ENCODE assay signal across 24 mouse cellular contexts in the genomic region with DNA sequence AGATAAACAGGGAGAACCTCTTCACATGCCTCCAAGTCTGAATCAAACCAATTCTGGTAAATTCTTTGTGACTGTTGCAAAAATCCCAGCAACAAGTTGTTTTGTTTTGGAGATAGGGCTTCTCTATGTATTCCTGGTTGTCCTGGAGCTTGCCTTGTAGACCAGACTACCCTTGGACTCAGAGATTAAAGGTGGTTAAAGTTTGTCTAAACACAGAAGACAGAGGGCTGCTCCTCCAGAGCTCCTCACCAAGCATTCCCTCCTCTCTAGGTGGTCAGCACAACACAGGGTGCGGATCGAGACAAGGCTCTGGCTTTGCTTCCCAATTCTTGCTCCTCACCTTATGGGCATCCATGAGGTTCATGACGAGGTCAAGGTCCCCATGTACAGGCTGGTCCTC. TPM values are rescaled to one million over a fixed set of nuclear protein-coding genes. Genes with fewer than 3 reads are reported as not detected.
"Had no signal": no experiment of that assay in that cellular context is flagged by ENCODE, and none has a peak within 500 bp of the region (broad histone marks: within the 10 kb centered on the region; RNA-seq: fewer than 3 reads in every experiment).

No protein-coding gene starts in this region.

- H3K9ac ChIP-seq: intestine, embryonic 15.5 days; liver, embryonic 15.5 days; lung, embryonic 15.5 days; midbrain, embryonic 13.5 days had no signal

- H3K4me3 ChIP-seq: intestine, embryonic 15.5 days; liver, embryonic 15.5 days; lung, embryonic 15.5 days; megakaryocyte, embryonic 14.5 days; midbrain, embryonic 10.5 days; midbrain, embryonic 13.5 days had no signal

- H3K9me3 ChIP-seq: intestine, embryonic 15.5 days; liver, embryonic 15.5 days; lung, embryonic 15.5 days; megakaryocyte, embryonic 14.5 days; midbrain, embryonic 10.5 days; midbrain, embryonic 13.5 days had no signal

- H3K4me2 ChIP-seq: intestine, embryonic 15.5 days; liver, embryonic 11.5 days; liver, embryonic 15.5 days; lung, embryonic 15.5 days; midbrain, embryonic 13.5 days had no signal

- H3K27ac ChIP-seq: intestine, embryonic 15.5 days; kidney, postnatal 0 days; liver, embryonic 15.5 days; lung, embryonic 15.5 days; midbrain, embryonic 10.5 days; midbrain, embryonic 13.5 days had no signal

- H3K27me3 ChIP-seq: intestine, embryonic 15.5 days; liver, embryonic 15.5 days; lung, embryonic 15.5 days; megakaryocyte, embryonic 14.5 days; midbrain, embryonic 13.5 days had no signal

- H3K4me1 ChIP-seq: intestine, embryonic 15.5 days; lung, embryonic 15.5 days; megakaryocyte, embryonic 14.5 days; midbrain, embryonic 10.5 days; midbrain, embryonic 13.5 days had no signal

- ATAC-seq: hindbrain, embryonic 16.5 days; intestine, embryonic 15.5 days; midbrain, embryonic 13.5 days; midbrain, embryonic 16.5 days had no signal

- DNase-seq: lung, adult 18-20 months; lung, postnatal 10 days; lung, postnatal 36 days; thymus, adult 18-20 months; thymus, postnatal 36 days had no signal

RNA-seq across cellular contexts. Expression of a gene that starts 33.0 kb away (rescaled TPM):
- total RNA-seq: layer of hippocampus, adult 18-20 months; monocyte, adult 5-6 weeks had no signal

RNA-seq across cellular contexts. Expression of a gene that starts 52.6 kb away (rescaled TPM):
- total RNA-seq: layer of hippocampus, adult 18-20 months; layer of hippocampus, postnatal 25 days; left cerebral cortex, postnatal 25 days; monocyte, adult 5-6 weeks had no signal
- polyA plus RNA-seq: intestine, embryonic 15.5 days; kidney, postnatal 0 days; limb, embryonic 11.5 days; liver, embryonic 15.5 days; lung, embryonic 15.5 days; midbrain, embryonic 10.5 days; midbrain, embryonic 13.5 days; midbrain, embryonic 16.5 days; neural tube, embryonic 11.5 days; neural tube, embryonic 14.5 days; stomach, embryonic 16.5 days; urinary bladder, adult 2 months had no signal
